Mouse (Mus musculus) liver, embryonic 16.5 days (tissue): ENCODE results near the gene Add3. TPM values are rescaled to one million over a fixed set of nuclear protein-coding genes. Genes with fewer than 3 reads are reported as not detected.

Experiments
- ATAC-seq: fragments of 200-750 bp; cut with Nextera tagmentation; 2 replicates; pipeline ENCODE4 v1.8.0; 2017; ENCODE audit warnings: low read depth, mild to moderate bottlenecking, moderate number of reproducible peaks, moderate library complexity
- H3K27ac ChIP-seq: fragments of 300-500 bp; sonication (generic); 2 replicates; pipeline ENCODE4 v1.5.1; 2014; ENCODE audit warnings: mild to moderate bottlenecking, low read length
- H3K27me3 ChIP-seq: fragments of 300-500 bp; sonication (generic); 2 replicates; pipeline ENCODE4 v1.6.1; 2014; ENCODE audit warnings: low read depth, low read length, mixed read lengths; ENCODE audit not compliant: control insufficient read depth, insufficient read depth
- H3K36me3 ChIP-seq: fragments of 300-500 bp; sonication (generic); 2 replicates; pipeline ENCODE4 v1.6.1; 2014; ENCODE audit warnings: mild to moderate bottlenecking; ENCODE audit not compliant: control insufficient read depth, insufficient read depth
- H3K4me1 ChIP-seq: fragments of 300-500 bp; sonication (generic); 2 replicates; pipeline ENCODE4 v1.6.1; 2014; ENCODE audit warnings: low read depth, low read length, mixed read lengths; ENCODE audit not compliant: control insufficient read depth
- H3K4me2 ChIP-seq: fragments of 300-500 bp; sonication (generic); 2 replicates; pipeline ENCODE4 v1.6.1; 2014; ENCODE audit warnings: low read depth, low read length, mixed read lengths
- H3K4me3 ChIP-seq: fragments of 300-500 bp; sonication (generic); 2 replicates; pipeline ENCODE4 v1.5.1; 2014; ENCODE audit warnings: low read depth, mild to moderate bottlenecking, low read length
- H3K9ac ChIP-seq: fragments of 300-500 bp; sonication (generic); 2 replicates; pipeline ENCODE4 v1.6.1; 2014; ENCODE audit warnings: low read depth, low read length
- H3K9me3 ChIP-seq: fragments of 300-500 bp; sonication (generic); replicated peaks from 2 replicates; pipeline ENCODE4 v1.6.1; 2016; ENCODE audit warnings: low read length; ENCODE audit not compliant: control insufficient read depth
- WGBS: fragments of 180-500 bp; shearing (Covaris S2); extraction: QIAGEN DNeasy Blood & Tissue Kit; methylation state at CpG from one replicate; pipeline ENCODE4 v1.1.7; 2014; ENCODE audit not compliant: insufficient replicate concordance; 5-methylcytosine and 5-hydroxymethylcytosine counted together
- polyA plus RNA-seq: library from polyadenylated mRNA; unstranded; fragments of >200 nt; fragmentation: Nextera tagmentation; extraction: Ambion mirVana; gene quantifications from 2 replicates; pipeline ENCODE4 v1.2.1, GENCODE M21; 2015

Add3 gene
- polyA plus RNA-seq, 1 experiment from 2014 or later, result 28.4 TPM

GRCm38 (mm10) chr19:53184911-53185310 lies 44.7 kb downstream of the Add3 start:
- peak; percentile 77 for ATAC-seq
- no peak overlapping the region for H3K4me3 ChIP-seq
- peak overlapping the region; percentile 15; the same call in 1 of the 2 replicates for H3K9ac ChIP-seq
- 21% methylated on average over 5 of the region's 5 CpGs for WGBS
- no peaks in the 10 kb centered on the region for H3K9me3 ChIP-seq
- H3K27me3 ChIP-seq, result 0 out of 2 replicates have a peak, but pooled peaks cover 2% of the 10 kb centered on the region
- H3K27ac ChIP-seq, result peak overlapping the region; percentile 82
- no peaks in the 10 kb centered on the region for H3K36me3 ChIP-seq
- peak overlapping the region; percentile 40 for H3K4me2 ChIP-seq
- peaks cover 71% of the 10 kb centered on the region for H3K4me1 ChIP-seq

- 4% methylated on average over 8 of the region's 8 CpGs for WGBS
- peak overlapping the region; percentile 40 for H3K4me2 ChIP-seq
- H3K27ac ChIP-seq, result peak overlapping the region; percentile 72
- H3K9ac ChIP-seq, result 0 out of 2 replicates have a peak overlapping the region, but pooled peaks have one; percentile 22
- ATAC-seq, result peak; percentile 96
- no peaks in the 10 kb centered on the region for H3K36me3 ChIP-seq
- 0 out of 2 replicates have a peak, but pooled peaks cover 2% of the 10 kb centered on the region for H3K27me3 ChIP-seq
- peaks cover 77% of the 10 kb centered on the region for H3K4me1 ChIP-seq
- no peaks in the 10 kb centered on the region for H3K9me3 ChIP-seq
- peak overlapping the region; percentile 34 for H3K4me3 ChIP-seq
These were observed 45.4 kb downstream of the Add3 start for GRCm38 (mm10) chr19:53185486-53186134.

GRCm38 (mm10) chr19:53186456-53186855 lies 46.2 kb downstream of the Add3 start:
- Histone ChIP-seq H3K27ac (peak overlapping the region; percentile 69), H3K4me2 (peak overlapping the region; percentile 47), H3K27me3 (0 out of 2 replicates have a peak, but pooled peaks cover 2% of the 10 kb centered on the region), H3K4me3 (peak overlapping the region; percentile 41), H3K9ac (peak overlapping the region; percentile 44), H3K4me1 (peaks cover 77% of the 10 kb centered on the region), H3K36me3 (no peaks in the 10 kb centered on the region), H3K9me3 (no peaks in the 10 kb centered on the region)
- WGBS, result 35% methylated on average over 4 of the region's 4 CpGs
- ATAC-seq, result no peak

GRCm38 (mm10) chr19:53187533-53187932 lies 47.3 kb downstream of the Add3 start:
- WGBS, result 28% methylated on average over 7 of the region's 7 CpGs
- Histone ChIP-seq H3K9ac (peak overlapping the region; percentile 45; the same call in 1 of the 2 replicates), H3K27me3 (0 out of 2 replicates have a peak, but pooled peaks cover 2% of the 10 kb centered on the region), H3K27ac (peak overlapping the region; percentile 69), H3K9me3 (no peaks in the 10 kb centered on the region), H3K4me1 (peaks cover 81% of the 10 kb centered on the region), H3K4me2 (peak overlapping the region; percentile 38), H3K36me3 (no peaks in the 10 kb centered on the region), H3K4me3 (peak overlapping the region; percentile 19)
- no peak for ATAC-seq

GRCm38 (mm10) chr19:53188186-53188585 lies 47.9 kb downstream of the Add3 start:
- Histone ChIP-seq H3K27me3 (0 out of 2 replicates have a peak, but pooled peaks cover 2% of the 10 kb centered on the region), H3K27ac (peak overlapping the region; percentile 23), H3K9ac (no peak overlapping the region), H3K36me3 (no peaks in the 10 kb centered on the region), H3K4me2 (0 out of 2 replicates have a peak overlapping the region, but pooled peaks have one; percentile 3), H3K9me3 (no peaks in the 10 kb centered on the region), H3K4me3 (no peak overlapping the region), H3K4me1 (peaks cover 79% of the 10 kb centered on the region)
- 63% methylated on average over 6 of the region's 6 CpGs for WGBS
- no peak for ATAC-seq

GRCm38 (mm10) chr19:53188724-53189220 lies 48.5 kb downstream of the Add3 start:
- H3K4me3 ChIP-seq, result no peak overlapping the region
- 58% methylated on average over 5 of the region's 5 CpGs for WGBS
- H3K9ac ChIP-seq, result no peak overlapping the region; the same call in 1 of the 2 replicates
- H3K27ac ChIP-seq, result peak overlapping the region; percentile 51
- ATAC-seq, result no peak
- H3K4me2 ChIP-seq, result 0 out of 2 replicates have a peak overlapping the region, but pooled peaks have one; percentile 21
- H3K27me3 ChIP-seq, result no peaks in the 10 kb centered on the region
- H3K4me1 ChIP-seq, result peaks cover 79% of the 10 kb centered on the region
- no peaks in the 10 kb centered on the region for H3K36me3 ChIP-seq
- no peaks in the 10 kb centered on the region for H3K9me3 ChIP-seq

- peaks cover 80% of the 10 kb centered on the region for H3K4me1 ChIP-seq
These were observed 49.5 kb downstream of the Add3 start for GRCm38 (mm10) chr19:53189736-53190135.

GRCm38 (mm10) chr19:53190232-53190631 lies 50.0 kb downstream of the Add3 start:
- no peak overlapping the region for H3K4me2 ChIP-seq
- H3K4me1 ChIP-seq, result peaks cover 81% of the 10 kb centered on the region
- H3K9me3 ChIP-seq, result no peaks in the 10 kb centered on the region
- H3K9ac ChIP-seq, result no peak overlapping the region
- no peaks in the 10 kb centered on the region for H3K27me3 ChIP-seq
- no peak overlapping the region; the same call in 1 of the 2 replicates for H3K27ac ChIP-seq
- H3K4me3 ChIP-seq, result no peak overlapping the region
- H3K36me3 ChIP-seq, result no peaks in the 10 kb centered on the region
- WGBS, result 27% methylated on average over 3 of the region's 3 CpGs
- ATAC-seq, result peak; percentile 28; the same call in 1 of the 2 replicates

More at GRCm38 (mm10) chr19:53189736-53190135, 49.5 kb downstream of the Add3 start:
- Histone ChIP-seq H3K9me3 (no peaks in the 10 kb centered on the region), H3K27ac (peak overlapping the region; percentile 70), H3K36me3 (no peaks in the 10 kb centered on the region), H3K27me3 (no peaks in the 10 kb centered on the region), H3K4me3 (no peak overlapping the region), H3K4me2 (no peak overlapping the region), H3K9ac (no peak overlapping the region)
- ATAC-seq, result no peak
- WGBS, result 67% methylated on average over 3 of the region's 3 CpGs
